Mouse (Mus musculus) activated CD4-positive, CD25-positive, alpha-beta regulatory T cell, adult 4 months (primary cell): Measurements from ENCODE around the gene Crtc2. TPM values are rescaled to one million over a fixed set of nuclear protein-coding genes. Genes with fewer than 3 reads are reported as not detected.
"Not testable (repeated sequence)": the region's sequence is repeated elsewhere in the genome, so short reads cannot be mapped to it uniquely, and the experiment has no call there.

Experiments used
- ATAC-seq: one replicate; pipeline ENCODE4 v1.8.0; 2017
- polyA plus RNA-seq, 2 experiments: library from polyadenylated mRNA; unstranded; fragments of 100-300 nt; shearing (Covaris generic); gene quantifications; one replicate each; pipeline ENCODE4 v1.2.1; 2017

Gene Crtc2
- polyA plus RNA-seq, 2 experiments from 2014 or later = 33.2 to 42.9 TPM

- ATAC-seq = no peak
Measured at GRCm38 (mm10) chr3:90242984-90243775, 10.8 kb upstream of the Crtc2 start, which contains the start of gene Creb3l4. Gene Creb3l4, minus strand, starts transcription at chr3:90243512.

GRCm38 (mm10) chr3:90245406-90245805, 8.6 kb upstream of the Crtc2 start:
- peak; percentile 49 for ATAC-seq

GRCm38 (mm10) chr3:90247630-90247959, 6.4 kb upstream of the Crtc2 start:
- ATAC-seq = peak; percentile 11

- peak; percentile 95 for ATAC-seq
Measured at GRCm38 (mm10) chr3:90247960-90248745, 5.8 kb upstream of the Crtc2 start, which contains the start of gene Slc39a1. Gene Slc39a1, plus strand, starts transcription at chr3:90248172.

- no peak for ATAC-seq
Measured at GRCm38 (mm10) chr3:90248746-90249100, 5.2 kb upstream of the Crtc2 start.

GRCm38 (mm10) chr3:90250791-90251190, 3.2 kb upstream of the Crtc2 start:
- no peak for ATAC-seq

GRCm38 (mm10) chr3:90251731-90252226, 2.2 kb upstream of the Crtc2 start:
- ATAC-seq = not testable (repeated sequence)

GRCm38 (mm10) chr3:90252659-90253058, 1.3 kb upstream of the Crtc2 start:
- not testable (repeated sequence) for ATAC-seq

- not testable (repeated sequence) for ATAC-seq
Measured at GRCm38 (mm10) chr3:90253174-90253573, 789 bp upstream of the Crtc2 start.

GRCm38 (mm10) chr3:90254419-90255193, 643 bp downstream of the Crtc2 start:
- ATAC-seq = peak; percentile 45

GRCm38 (mm10) chr3:90255194-90255565, 1.2 kb downstream of the Crtc2 start:
- no peak for ATAC-seq

GRCm38 (mm10) chr3:90255784-90256353, 1.9 kb downstream of the Crtc2 start:
- ATAC-seq = no peak

GRCm38 (mm10) chr3:90256731-90257530, 3.0 kb downstream of the Crtc2 start:
- no peak for ATAC-seq

- ATAC-seq = no peak
Measured at GRCm38 (mm10) chr3:90258521-90258920, 4.6 kb downstream of the Crtc2 start.

- ATAC-seq = no peak
Measured at GRCm38 (mm10) chr3:90263121-90263771, 9.3 kb downstream of the Crtc2 start.

GRCm38 (mm10) chr3:90264687-90265033, 10.7 kb downstream of the Crtc2 start:
- ATAC-seq = no peak

- peak; percentile 86 for ATAC-seq
Measured at GRCm38 (mm10) chr3:90265034-90265931, 11.3 kb downstream of the Crtc2 start, which contains the start of gene Dennd4b. Gene Dennd4b, plus strand, starts transcription at chr3:90265185.

- peak; percentile 50 for ATAC-seq
Measured at GRCm38 (mm10) chr3:90265932-90266741, 12.2 kb downstream of the Crtc2 start.
